In the genomic region with DNA sequence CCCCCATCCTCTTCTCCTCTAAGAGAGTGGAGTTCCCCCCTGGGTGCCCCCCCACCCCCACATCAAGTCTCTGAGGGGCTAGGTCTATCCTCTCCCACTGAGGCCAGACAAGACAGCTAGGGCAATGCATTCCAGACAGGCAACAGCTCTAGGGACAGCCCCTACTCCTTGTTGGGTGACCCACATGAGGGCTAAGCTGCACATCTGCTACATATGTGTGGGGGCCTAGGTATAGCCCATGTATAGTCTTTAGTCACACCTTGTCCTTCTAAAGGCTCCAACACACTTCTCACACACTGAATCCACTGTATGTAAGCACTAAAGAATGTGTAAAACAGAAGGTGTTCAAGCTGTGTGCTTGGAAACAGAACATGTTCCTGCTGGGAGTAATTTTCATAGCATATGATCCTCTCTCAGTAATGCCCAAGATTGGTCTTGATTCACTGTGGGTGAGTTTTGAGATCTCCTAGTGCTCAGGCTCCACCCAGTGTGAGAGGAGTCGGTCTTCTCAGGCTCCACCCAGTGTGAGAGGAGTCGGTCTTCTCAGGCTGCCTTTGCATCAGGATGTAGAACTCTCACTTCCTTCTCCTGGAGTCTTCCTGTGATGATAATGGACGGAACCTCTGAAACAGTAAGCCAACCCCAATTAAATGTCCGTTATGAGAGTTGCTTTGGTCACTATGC, we compare ENCODE assay signal across 20 mouse cellular contexts. TPM values are rescaled to one million over a fixed set of nuclear protein-coding genes. Genes with fewer than 3 reads are reported as not detected.
DNase-seq lines count a peak whose midpoint lies in the region; ATAC-seq and TF ChIP-seq lines count a peak whose summit lies in the region.
"Had no signal": no experiment of that assay in that cellular context is flagged by ENCODE, and none has a peak within 500 bp of the region (broad histone marks: within the 10 kb centered on the region; RNA-seq: fewer than 3 reads in every experiment).

No protein-coding gene starts in this region.

- no peaks in the 10 kb centered on the region for H3K4me1 ChIP-seq in forebrain, postnatal 0 days (ENCODE audit: insufficient read depth)
- no peaks in the 10 kb centered on the region for H3K4me1 ChIP-seq in forebrain, embryonic 11.5 days (replicated peaks; ENCODE audit: control insufficient read depth, insufficient read depth, low read length)
- peaks cover 3% of the 10 kb centered on the region; the same call in 1 of the 2 replicates for H3K4me1 ChIP-seq in intestine, embryonic 15.5 days (replicated peaks)

- H3K9ac ChIP-seq in forebrain, postnatal 0 days = no peak overlapping the region
- H3K9ac ChIP-seq in forebrain, embryonic 11.5 days (ENCODE audit: low read length) = no peak overlapping the region
- H3K9ac ChIP-seq in intestine, embryonic 15.5 days = no peak overlapping the region

- H3K27ac ChIP-seq in forebrain, postnatal 0 days (ENCODE audit: low read depth, low read length) = no peak overlapping the region
- no peak overlapping the region for H3K27ac ChIP-seq in forebrain, embryonic 11.5 days (ENCODE audit: low read depth, low read length)
- H3K27ac ChIP-seq in intestine, embryonic 15.5 days = no peak overlapping the region
- H3K27ac ChIP-seq: heart, adult 2 months; layer of hippocampus, adult 2 months; macrophage; stomach, postnatal 0 days had no signal

- TF ChIP-seq CTCF in forebrain, postnatal 0 days (IDR thresholded peaks at IDR 0.05; ENCODE audit: low read depth) = no peak

- no peak overlapping the region for H3K4me3 ChIP-seq in forebrain, postnatal 0 days (ENCODE audit: low read depth, low read length)
- H3K4me3 ChIP-seq in forebrain, embryonic 11.5 days (ENCODE audit: low read depth, low read length) = no peak overlapping the region
- H3K4me3 ChIP-seq in intestine, embryonic 15.5 days (replicated peaks) = no peak overlapping the region
- H3K4me3 ChIP-seq: heart, adult 2 months; layer of hippocampus, adult 2 months had no signal

- intact Hi-C loops in heart, postnatal 14 days (cut with DNase I) = loop anchor here (5.0 kb wide), 1 partner anchor 37 kb away; no protein-coding TSS in a partner anchor

- H3K27me3 ChIP-seq in forebrain, postnatal 0 days (ENCODE audit: insufficient read depth, low read length) = no peaks in the 10 kb centered on the region
- H3K27me3 ChIP-seq in forebrain, embryonic 11.5 days (ENCODE audit: control insufficient read depth, insufficient read depth, low read length) = no peaks in the 10 kb centered on the region
- H3K27me3 ChIP-seq in intestine, embryonic 15.5 days (replicated peaks) = no peaks in the 10 kb centered on the region

- H3K36me3 ChIP-seq in forebrain, postnatal 0 days (ENCODE audit: insufficient read depth) = no peaks in the 10 kb centered on the region
- H3K36me3 ChIP-seq in forebrain, embryonic 11.5 days (ENCODE audit: control insufficient read depth, insufficient read depth, low read length) = no peaks in the 10 kb centered on the region
- H3K36me3 ChIP-seq in intestine, embryonic 15.5 days = no peaks in the 10 kb centered on the region

- WGBS in forebrain, postnatal 0 days = 69% methylated on average over 4 of the region's 4 CpGs
- WGBS in forebrain, embryonic 11.5 days = 72% methylated on average over 4 of the region's 4 CpGs
- WGBS in intestine, embryonic 15.5 days = 57% methylated on average over 4 of the region's 4 CpGs

- ATAC-seq in forebrain, postnatal 0 days = peak; percentile 34; the same call in 1 of the 2 replicates
- no peak for ATAC-seq in forebrain, embryonic 11.5 days (replicated peaks; ENCODE audit: low FRiP score)
- ATAC-seq in intestine, embryonic 15.5 days = no peak

- no peaks in the 10 kb centered on the region for H3K9me3 ChIP-seq in forebrain, postnatal 0 days (ENCODE audit: low read length)
- H3K9me3 ChIP-seq in forebrain, embryonic 11.5 days (ENCODE audit: control insufficient read depth, low read length) = no peaks in the 10 kb centered on the region
- no peaks in the 10 kb centered on the region for H3K9me3 ChIP-seq in intestine, embryonic 15.5 days

- peak; percentile 20 for DNase-seq in forebrain, postnatal 0 days
- no peak for DNase-seq in forebrain, embryonic 11.5 days (ENCODE audit: low spot score)
- DNase-seq in A20 (ENCODE audit: low read depth, low spot score) = peak; percentile 74
- peak; percentile 91 for DNase-seq in brain, adult 2 months (ENCODE audit: low read depth, low spot score)
- peak; percentile 49 to 72 for DNase-seq in cerebellum, postnatal 36 days
- DNase-seq in layer of hippocampus, postnatal 10 days (ENCODE audit: low spot score in 2 of 2) = no peak
- no peak for DNase-seq in heart, postnatal 14 days
- DNase-seq: heart, adult 2 months; kidney, adult 8-10 months; right cerebral cortex, postnatal 4 days; thymus, postnatal 4 days had no signal

- H3K4me2 ChIP-seq in forebrain, postnatal 0 days (ENCODE audit: low read depth) = no peak overlapping the region
- no peak overlapping the region for H3K4me2 ChIP-seq in forebrain, embryonic 11.5 days (ENCODE audit: low read depth, low read length, severe bottlenecking)
- no peak overlapping the region for H3K4me2 ChIP-seq in intestine, embryonic 15.5 days (replicated peaks)

RNA-seq across cellular contexts. Expression of a gene that starts 12.6 kb away (rescaled TPM):
- not detected in 2 replicates for total RNA-seq in forebrain, postnatal 0 days (2014; rRNA removed)
- polyA plus RNA-seq in forebrain, postnatal 0 days (2015; fragmentation: Nextera tagmentation; extraction: Ambion mirVana) = not detected in 2 replicates
- polyA plus RNA-seq in forebrain, embryonic 11.5 days (2014; fragmentation: Nextera tagmentation; extraction: Ambion mirVana) = not detected in 2 replicates
- not detected in 2 replicates for polyA plus RNA-seq in intestine, embryonic 15.5 days (2015; fragmentation: Nextera tagmentation; extraction: Ambion mirVana)
- total RNA-seq in layer of hippocampus, postnatal 10 days (2021) = not detected
- not detected for total RNA-seq in heart, postnatal 14 days (2021)
- total RNA-seq: adrenal gland, adult 18-20 months; heart, adult 2 months; heart, postnatal 25 days; layer of hippocampus, adult 2 months; left cerebral cortex, postnatal 14 days had no signal
- polyA plus RNA-seq: embryonic facial prominence, embryonic 14.5 days; heart, adult 2 months; liver, embryonic 16.5 days; macrophage; stomach, postnatal 0 days had no signal

RNA-seq across cellular contexts. Expression of a gene that starts 13.7 kb away (rescaled TPM):
- total RNA-seq in forebrain, postnatal 0 days (2014; rRNA removed) = 18.6 and 22.5 TPM in 2 replicates
- polyA plus RNA-seq in forebrain, postnatal 0 days (2015; fragmentation: Nextera tagmentation; extraction: Ambion mirVana) = 1.3 and 2.3 TPM in 2 replicates
- 23.2 and 27.2 TPM in 2 replicates for polyA plus RNA-seq in forebrain, embryonic 11.5 days (2014; fragmentation: Nextera tagmentation; extraction: Ambion mirVana)
- polyA plus RNA-seq in intestine, embryonic 15.5 days (2015; fragmentation: Nextera tagmentation; extraction: Ambion mirVana) = 17.4 and 18.4 TPM in 2 replicates
- 10 to 100 TPM; 32.1 to 34.2 TPM for total RNA-seq in layer of hippocampus, postnatal 10 days (2021)
- total RNA-seq in heart, postnatal 14 days (2021) = 10 to 100 TPM; 32.5 to 36.3 TPM

Comparison
In these comparisons a context has a peak if more than half of its experiments do, and no peak if none do; other contexts are left out.
1. DNase-seq: peak in forebrain, postnatal 0 days (single experiment), A20 (single experiment), brain, adult 2 months (single experiment) and cerebellum, postnatal 36 days (2 of 2); none in forebrain, embryonic 11.5 days (single experiment), layer of hippocampus, postnatal 10 days (0 of 2) and heart, postnatal 14 days (0 of 2).